In the genomic region with DNA sequence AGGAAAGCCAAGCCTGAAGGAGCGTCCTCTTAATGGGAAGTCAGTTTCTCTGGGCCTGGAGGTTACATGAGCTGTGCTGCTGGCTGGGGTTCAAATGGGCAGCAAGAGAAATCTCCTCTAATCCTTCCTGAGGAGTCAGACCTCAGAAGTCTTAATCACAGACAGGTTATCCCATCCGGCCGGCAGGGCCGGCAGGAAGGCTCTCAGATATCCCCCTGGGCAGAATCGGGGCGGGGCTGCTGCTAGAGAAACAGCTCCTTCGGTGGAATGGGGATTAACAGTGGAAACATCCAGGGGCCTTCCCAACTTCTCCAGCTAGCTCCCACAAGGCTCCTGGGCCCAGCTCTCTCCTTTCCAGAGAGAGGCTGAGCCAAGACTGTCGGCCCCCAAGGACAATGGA, we compare ENCODE assay signal across 10 mouse cellular contexts.
DNase-seq lines count a peak whose midpoint lies in the region; ATAC-seq and TF ChIP-seq lines count a peak whose summit lies in the region.
"Had no signal": no experiment of that assay in that cellular context is flagged by ENCODE, and none has a peak within 500 bp of the region (broad histone marks: within the 10 kb centered on the region; RNA-seq: fewer than 3 reads in every experiment).

No protein-coding gene starts in this region.

- no peaks in the 10 kb centered on the region for H3K4me1 ChIP-seq in liver, postnatal 0 days (ENCODE audit: insufficient read depth)
- H3K4me1 ChIP-seq in neural tube, embryonic 15.5 days = peaks cover 13% of the 10 kb centered on the region; the same call in 1 of the 2 replicates

- no peaks in the 10 kb centered on the region for H3K27me3 ChIP-seq in liver, postnatal 0 days (ENCODE audit: insufficient read depth, low read length)
- no peaks in the 10 kb centered on the region for H3K27me3 ChIP-seq in neural tube, embryonic 15.5 days (replicated peaks)
- H3K27me3 ChIP-seq: liver, embryonic 12.5 days had no signal

- no peak overlapping the region for H3K27ac ChIP-seq in liver, postnatal 0 days (ENCODE audit: low read depth)
- H3K27ac ChIP-seq in neural tube, embryonic 15.5 days (replicated peaks) = peak overlapping the region; percentile 19; the same call in 1 of the 2 replicates
- H3K27ac ChIP-seq: kidney, postnatal 0 days; liver, embryonic 12.5 days had no signal

- H3K9ac ChIP-seq in liver, postnatal 0 days (replicated peaks) = no peak overlapping the region
- no peak overlapping the region for H3K9ac ChIP-seq in neural tube, embryonic 15.5 days (replicated peaks)
- H3K9ac ChIP-seq: liver, embryonic 12.5 days had no signal

- no peak for TF ChIP-seq EP300 in liver, postnatal 0 days (IDR thresholded peaks at IDR 0.05; ENCODE audit: low read depth)

- 65% methylated on average over 8 of the region's 8 CpGs for WGBS in liver, postnatal 0 days (ENCODE audit: insufficient replicate concordance)
- 56% methylated on average over 8 of the region's 8 CpGs for WGBS in neural tube, embryonic 15.5 days

- H3K36me3 ChIP-seq in liver, postnatal 0 days (replicated peaks; ENCODE audit: insufficient read depth, low read length) = peaks cover 11% of the 10 kb centered on the region; the same call in 1 of the 2 replicates
- 0 out of 2 replicates have a peak, but pooled peaks cover 6% of the 10 kb centered on the region for H3K36me3 ChIP-seq in neural tube, embryonic 15.5 days

- H3K9me3 ChIP-seq in liver, postnatal 0 days (ENCODE audit: low read length) = no peaks in the 10 kb centered on the region
- no peaks in the 10 kb centered on the region for H3K9me3 ChIP-seq in neural tube, embryonic 15.5 days (replicated peaks)
- H3K9me3 ChIP-seq: liver, embryonic 12.5 days had no signal

- no peak for TF ChIP-seq CTCF in liver, postnatal 0 days (IDR thresholded peaks at IDR 0.05; ENCODE audit: low read depth)

- H3K4me2 ChIP-seq in liver, postnatal 0 days (ENCODE audit: low read depth, low read length) = no peak overlapping the region
- H3K4me2 ChIP-seq in neural tube, embryonic 15.5 days = no peak overlapping the region
- H3K4me2 ChIP-seq: liver, embryonic 12.5 days had no signal

- DNase-seq in embryo, embryonic 10.5 days (ENCODE audit: low spot score) = peak; percentile 40
- DNase-seq in embryo, embryonic 10 days (ENCODE audit: low spot score) = no peak
- DNase-seq in liver = peak; percentile 20
- DNase-seq in liver, postnatal 0 days = no peak
- DNase-seq in gastrocnemius, postnatal 25 days = peak; percentile 63
- DNase-seq in layer of hippocampus, postnatal 10 days (ENCODE audit: low spot score in 2 of 2) = no peak
- DNase-seq in layer of hippocampus, adult 9-11 months = no peak

- no peak overlapping the region for H3K4me3 ChIP-seq in liver, postnatal 0 days (ENCODE audit: low read depth, low read length)
- no peak overlapping the region for H3K4me3 ChIP-seq in neural tube, embryonic 15.5 days (replicated peaks)
- H3K4me3 ChIP-seq: liver, embryonic 12.5 days had no signal

- no peak for ATAC-seq in liver, postnatal 0 days
- ATAC-seq in neural tube, embryonic 15.5 days (ENCODE audit: low FRiP score) = no peak
- ATAC-seq: liver, embryonic 12.5 days had no signal

Comparison
In these comparisons a context has a peak if more than half of its experiments do, and no peak if none do; other contexts are left out.
1. DNase-seq: peak in embryo, embryonic 10.5 days (single experiment), liver (single experiment) and gastrocnemius, postnatal 25 days (single experiment); none in embryo, embryonic 10 days (single experiment), liver, postnatal 0 days (single experiment), layer of hippocampus, postnatal 10 days (0 of 2) and layer of hippocampus, adult 9-11 months (single experiment).